In the genomic region with DNA sequence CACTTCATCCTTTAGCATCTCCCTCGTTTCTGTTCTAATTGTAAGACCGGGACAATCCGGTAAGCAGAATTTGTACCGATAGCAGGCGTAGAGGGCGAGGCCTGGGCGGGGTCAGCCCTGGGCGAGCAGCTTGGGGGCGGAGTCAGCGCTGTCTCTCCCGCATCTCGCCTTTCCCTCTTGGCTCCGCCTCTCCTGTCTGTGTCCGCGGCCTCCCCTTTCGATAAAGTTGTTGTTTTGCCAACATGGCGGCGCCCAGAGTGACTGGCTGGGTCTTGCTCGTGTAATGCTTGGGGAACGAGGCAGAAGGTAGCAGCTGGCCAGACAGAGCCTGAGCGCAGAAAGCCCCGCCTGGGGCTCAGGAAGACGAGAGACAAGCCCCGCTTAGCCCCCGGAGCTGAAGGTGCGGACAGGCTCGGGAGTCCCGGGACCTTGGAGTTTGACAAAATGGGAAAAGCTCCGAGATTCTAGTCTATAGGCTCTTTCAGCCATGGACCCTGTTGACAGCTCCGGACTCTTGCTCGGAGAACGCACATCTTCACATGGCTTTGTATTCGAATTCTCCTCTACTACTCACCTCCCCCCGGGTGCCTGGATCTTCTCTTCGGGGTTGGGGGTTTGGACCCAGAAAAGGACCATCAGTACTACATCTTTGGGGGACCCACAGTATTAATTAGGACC, we compare ENCODE assay signal across 1 mouse cellular context.
TF ChIP-seq lines count a peak whose summit lies in the region.

Gene Lars2, plus strand, starts transcription at position 220 of the 678 bp plus-strand sequence.

TF ChIP-seq in MEL, 35 proteins besides CTCF, POLR2A, EP300 and RAD21 (continued from another document):
- TF ChIP-seq ZC3H11A (IDR thresholded peaks at IDR 0.05; ENCODE audit: low read depth, low read length) = no peak
- TF ChIP-seq ZKSCAN1 (IDR thresholded peaks at IDR 0.05; ENCODE audit: low read depth, low read length) = no peak
- peak; percentile 23; the same call in 1 of the 2 replicates for TF ChIP-seq SMC3 (IDR thresholded peaks at IDR 0.05; ENCODE audit: low read depth, low read length)
- TF ChIP-seq ETS1 (IDR thresholded peaks at IDR 0.05; ENCODE audit: low read depth, low read length) = peak; percentile 65
- TF ChIP-seq GATA1 (IDR thresholded peaks at IDR 0.05; ENCODE audit: low read depth, low read length) = no peak
- TF ChIP-seq USF1 (IDR thresholded peaks at IDR 0.05; ENCODE audit: low read depth, low read length) = 0 out of 2 replicates have a peak, but pooled peaks have one; percentile 7
- TF ChIP-seq NELFE (IDR thresholded peaks at IDR 0.05; ENCODE audit: low read depth, low read length) = peak; percentile 82
- no peak for TF ChIP-seq JUND (IDR thresholded peaks at IDR 0.05; ENCODE audit: low read depth, low read length)
- TF ChIP-seq TCF12 (IDR thresholded peaks at IDR 0.05; ENCODE audit: low read depth, low read length) = peak; percentile 70
